Mouse (Mus musculus): Measurements from ENCODE around the gene 4930447C04Rik.

The 4930447C04Rik gene

GRCm38 (mm10) chr12:72940071-72940821 lies at the start of gene 4930447C04Rik:
4930447C04Rik (minus strand) TSS chr12:72940774.
- DNase-seq (ENCODE audit: low spot score) = peak; percentile 28

- DNase-seq (ENCODE audit: low spot score) = no peak
These were observed 42.7 kb upstream of the 4930447C04Rik start for GRCm38 (mm10) chr12:72983071-72983857.

- no peak for DNase-seq (ENCODE audit: low spot score)
These were observed 42.0 kb upstream of the 4930447C04Rik start for GRCm38 (mm10) chr12:72982616-72983015.

- DNase-seq (ENCODE audit: low spot score) = no peak
These were observed 38.7 kb upstream of the 4930447C04Rik start for GRCm38 (mm10) chr12:72979236-72979635.

GRCm38 (mm10) chr12:72977851-72978250 lies 37.3 kb upstream of the 4930447C04Rik start:
- no peak for DNase-seq (ENCODE audit: low spot score)

- peak; percentile 94 for DNase-seq (ENCODE audit: low spot score)
These were observed 36.1 kb upstream of the 4930447C04Rik start for GRCm38 (mm10) chr12:72976718-72977117.

- no peak for DNase-seq (ENCODE audit: low spot score)
These were observed 35.6 kb upstream of the 4930447C04Rik start for GRCm38 (mm10) chr12:72976172-72976571.

GRCm38 (mm10) chr12:72973161-72973560 lies 32.6 kb upstream of the 4930447C04Rik start:
- DNase-seq (ENCODE audit: low spot score) = peak; percentile 47

- no peak for DNase-seq (ENCODE audit: low spot score)
These were observed 30.0 kb upstream of the 4930447C04Rik start for GRCm38 (mm10) chr12:72970620-72971019.

GRCm38 (mm10) chr12:72967541-72967940 lies 27.0 kb upstream of the 4930447C04Rik start:
- no peak for DNase-seq (ENCODE audit: low spot score)

- DNase-seq (ENCODE audit: low spot score) = no peak
These were observed 22.2 kb upstream of the 4930447C04Rik start for GRCm38 (mm10) chr12:72962761-72963160.

- DNase-seq (ENCODE audit: low spot score) = no peak
These were observed 17.9 kb upstream of the 4930447C04Rik start for GRCm38 (mm10) chr12:72958446-72958845.

GRCm38 (mm10) chr12:72957829-72958424 lies 17.4 kb upstream of the 4930447C04Rik start:
- DNase-seq (ENCODE audit: low spot score) = no peak

GRCm38 (mm10) chr12:72954906-72955305 lies 14.3 kb upstream of the 4930447C04Rik start:
- DNase-seq (ENCODE audit: low spot score) = no peak

GRCm38 (mm10) chr12:72953858-72954257 lies 13.3 kb upstream of the 4930447C04Rik start:
- no peak for DNase-seq (ENCODE audit: low spot score)

GRCm38 (mm10) chr12:72953089-72953488 lies 12.5 kb upstream of the 4930447C04Rik start:
- no peak for DNase-seq (ENCODE audit: low spot score)

GRCm38 (mm10) chr12:72947335-72947734 lies 6.8 kb upstream of the 4930447C04Rik start:
- DNase-seq (ENCODE audit: low spot score) = no peak

- no peak for DNase-seq (ENCODE audit: low spot score)
These were observed 6.2 kb upstream of the 4930447C04Rik start for GRCm38 (mm10) chr12:72946805-72947204.

- DNase-seq (ENCODE audit: low spot score) = peak; percentile 42
These were observed 5.5 kb upstream of the 4930447C04Rik start for GRCm38 (mm10) chr12:72946064-72946395.

GRCm38 (mm10) chr12:72945301-72946063 lies 4.9 kb upstream of the 4930447C04Rik start:
- DNase-seq (ENCODE audit: low spot score) = peak; percentile 65

GRCm38 (mm10) chr12:72944411-72945225 lies 4.0 kb upstream of the 4930447C04Rik start:
- DNase-seq (ENCODE audit: low spot score) = peak; percentile 45
